Mouse (Mus musculus): ENCODE measurements around the gene Dqx1. TPM values are rescaled to one million over a fixed set of nuclear protein-coding genes. Genes with fewer than 3 reads are reported as not detected.

The Dqx1 gene
- total RNA-seq, 1 experiment, result 3.7 TPM

DNA sequence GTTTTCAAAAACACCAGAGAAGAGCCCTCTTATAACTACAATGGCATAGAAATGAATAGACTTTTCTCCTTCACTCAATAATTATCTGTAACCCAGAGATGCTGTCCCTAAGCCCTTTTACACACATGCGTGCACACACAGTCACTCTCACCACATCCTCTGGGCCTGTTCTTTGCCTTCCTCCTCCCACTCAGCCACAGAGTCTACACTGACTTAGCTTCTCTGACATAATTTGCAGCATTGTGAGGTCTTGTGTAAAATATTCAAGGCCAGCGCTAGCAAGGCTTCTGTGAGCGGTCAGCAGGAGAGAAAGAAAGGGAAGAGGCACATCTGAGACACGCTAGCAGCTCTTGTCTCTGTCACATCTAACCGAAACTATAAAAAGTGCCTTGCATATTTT lies 44.2 kb upstream of the Dqx1 start:
- Histone ChIP-seq H3K9ac (ENCODE audit: insufficient read depth, low read depth, low read length, poor library complexity, severe bottlenecking) (no peak overlapping the region), H3K9me3 (ENCODE audit: control insufficient read depth, insufficient read depth, low read depth, low read length) (peaks cover 11% of the 10 kb centered on the region)
- in situ Hi-C loops (cut with MboI; ENCODE audit: low sequenced_read_pairs in 2 of 2, unreplicated experiment in 2 of 2), result no loop called here

DNA sequence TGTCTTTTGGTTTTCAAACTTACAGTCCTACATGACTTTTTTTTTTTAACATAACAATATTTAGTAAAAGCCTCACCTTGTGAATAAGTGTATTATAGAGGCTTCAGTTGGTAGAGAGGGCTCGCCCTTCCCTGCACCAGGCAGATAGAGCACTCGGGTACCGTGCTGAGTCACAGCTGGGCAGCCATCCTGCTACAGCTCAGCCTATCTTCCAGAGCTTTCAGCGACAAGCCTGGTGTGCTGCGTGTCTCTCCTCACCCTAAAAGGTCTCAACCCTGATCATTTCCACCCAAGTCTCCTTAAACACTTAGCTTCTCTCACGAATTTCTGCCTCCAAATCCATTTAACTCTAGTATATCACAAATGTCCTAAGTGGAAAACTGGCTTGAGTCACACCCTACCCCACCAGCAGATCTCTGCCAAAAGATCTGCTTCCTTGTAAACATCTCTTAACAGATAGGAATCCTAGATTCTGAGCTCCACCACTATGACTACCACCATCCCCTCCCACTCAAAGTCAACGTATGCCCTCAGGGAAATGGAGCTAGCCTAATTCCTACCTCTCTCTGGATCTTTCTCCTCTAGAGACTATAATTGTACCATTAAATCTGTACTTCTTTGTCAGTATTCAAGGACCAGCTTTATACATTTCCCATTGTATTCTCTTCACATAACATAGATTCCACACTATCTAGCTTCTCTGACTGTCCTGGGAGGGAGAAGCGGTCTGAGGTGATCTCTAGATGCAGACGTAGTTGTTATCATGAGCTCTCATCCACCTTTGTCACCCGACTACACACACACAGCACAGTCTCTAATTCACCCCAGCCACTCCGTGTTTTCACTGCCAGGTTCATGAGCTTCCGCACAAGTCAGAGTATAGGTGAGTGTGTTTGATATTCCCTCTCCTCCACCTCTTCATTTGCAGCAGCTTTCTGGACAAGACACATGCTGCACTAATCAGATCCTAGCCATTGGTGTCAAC lies 42.9 kb upstream of the Dqx1 start:
- DNase-seq (ENCODE audit: low read depth, low spot score), result no peak
- TF ChIP-seq ZC3H11A (IDR thresholded peaks at IDR 0.05; ENCODE audit: borderline replicate concordance, low read depth, low read length) (no peak), MAFK (IDR thresholded peaks at IDR 0.05; ENCODE audit: insufficient read depth, low read depth, low read length) (no peak), ZNF384 (IDR thresholded peaks at IDR 0.05; ENCODE audit: low read depth, low read length) (no peak), CHD2 (IDR thresholded peaks at IDR 0.05; ENCODE audit: low read depth, low read length) (no peak), HCFC1 (IDR thresholded peaks at IDR 0.05; ENCODE audit: borderline replicate concordance, insufficient read depth, low read length) (no peak)
- Histone ChIP-seq H3K9ac (ENCODE audit: insufficient read depth, low read depth, low read length, poor library complexity, severe bottlenecking) (no peak overlapping the region), H3K27ac (ENCODE audit: insufficient read depth, low read depth, low read length, poor library complexity, severe bottlenecking) (no peak overlapping the region), H3K9me3 (ENCODE audit: control insufficient read depth, insufficient read depth, low read depth, low read length) (peaks cover 11% of the 10 kb centered on the region), H3K4me1 (ENCODE audit: control insufficient read depth in 2 of 2, insufficient read depth in 2 of 2, low read length in 2 of 2, poor library complexity in 1 of 2) (no peaks in the 10 kb centered on the region), H3K36me3 (ENCODE audit: control insufficient read depth, insufficient read depth, low read length, poor library complexity, severe bottlenecking) (no peaks in the 10 kb centered on the region), H3K4me3 (ENCODE audit: insufficient read depth in 1 of 2, low read depth in 1 of 2, low read length in 2 of 2, poor library complexity in 1 of 2, severe bottlenecking in 1 of 2) (no peak overlapping the region)
- in situ Hi-C loops (cut with MboI; ENCODE audit: low sequenced_read_pairs in 2 of 2, unreplicated experiment in 2 of 2), result no loop called here

More for the DNA sequence above, 44.2 kb upstream of the Dqx1 start:
- H3K4me3 ChIP-seq (ENCODE audit: insufficient read depth in 1 of 2, low read depth in 1 of 2, low read length in 2 of 2, poor library complexity in 1 of 2, severe bottlenecking in 1 of 2), result no peak overlapping the region
- no peaks in the 10 kb centered on the region for H3K36me3 ChIP-seq (ENCODE audit: control insufficient read depth, insufficient read depth, low read length, poor library complexity, severe bottlenecking)
- H3K4me1 ChIP-seq (ENCODE audit: control insufficient read depth in 2 of 2, insufficient read depth in 2 of 2, low read length in 2 of 2, poor library complexity in 1 of 2), result no peaks in the 10 kb centered on the region
- DNase-seq (ENCODE audit: low read depth, low spot score), result no peak
- H3K27ac ChIP-seq (ENCODE audit: insufficient read depth, low read depth, low read length, poor library complexity, severe bottlenecking), result no peak overlapping the region
- no peak for TF ChIP-seq ZNF384 (IDR thresholded peaks at IDR 0.05; ENCODE audit: low read depth, low read length)
- no peak for TF ChIP-seq MAFK (IDR thresholded peaks at IDR 0.05; ENCODE audit: insufficient read depth, low read depth, low read length)
- TF ChIP-seq CHD2 (IDR thresholded peaks at IDR 0.05; ENCODE audit: low read depth, low read length), result no peak
- no peak for TF ChIP-seq ZC3H11A (IDR thresholded peaks at IDR 0.05; ENCODE audit: borderline replicate concordance, low read depth, low read length)
- no peak for TF ChIP-seq HCFC1 (IDR thresholded peaks at IDR 0.05; ENCODE audit: borderline replicate concordance, insufficient read depth, low read length)

DNA sequence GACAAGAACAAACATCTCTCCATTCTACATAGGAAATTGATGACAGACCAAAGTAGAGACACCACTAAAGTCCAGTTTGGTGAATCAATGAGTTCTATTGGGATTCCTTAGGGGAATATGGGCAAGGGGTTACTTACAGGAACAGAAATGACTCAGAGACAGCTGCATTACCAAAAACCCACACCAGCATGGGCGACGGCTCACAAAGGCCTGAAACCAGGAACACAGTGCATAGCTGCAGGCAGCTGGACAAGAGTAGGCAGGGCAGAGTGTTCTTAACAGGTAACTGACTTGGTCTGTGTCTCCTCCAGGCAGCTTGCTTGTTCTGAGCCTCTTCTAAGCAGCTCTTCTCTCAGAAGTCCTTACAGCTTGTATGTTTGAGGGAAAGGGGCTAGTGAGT lies 41.9 kb upstream of the Dqx1 start:
- Histone ChIP-seq H3K4me1 (ENCODE audit: control insufficient read depth in 2 of 2, insufficient read depth in 2 of 2, low read length in 2 of 2, poor library complexity in 1 of 2) (no peaks in the 10 kb centered on the region), H3K27ac (ENCODE audit: insufficient read depth, low read depth, low read length, poor library complexity, severe bottlenecking) (no peak overlapping the region), H3K9me3 (ENCODE audit: control insufficient read depth, insufficient read depth, low read depth, low read length) (peaks cover 11% of the 10 kb centered on the region), H3K4me3 (ENCODE audit: insufficient read depth in 1 of 2, low read depth in 1 of 2, low read length in 2 of 2, poor library complexity in 1 of 2, severe bottlenecking in 1 of 2) (no peak overlapping the region), H3K36me3 (ENCODE audit: control insufficient read depth, insufficient read depth, low read length, poor library complexity, severe bottlenecking) (no peaks in the 10 kb centered on the region), H3K9ac (ENCODE audit: insufficient read depth, low read depth, low read length, poor library complexity, severe bottlenecking) (no peak overlapping the region)
- in situ Hi-C loops (cut with MboI; ENCODE audit: low sequenced_read_pairs in 2 of 2, unreplicated experiment in 2 of 2), result no loop called here
- TF ChIP-seq CHD2 (IDR thresholded peaks at IDR 0.05; ENCODE audit: low read depth, low read length) (no peak), ZC3H11A (IDR thresholded peaks at IDR 0.05; ENCODE audit: borderline replicate concordance, low read depth, low read length) (no peak), ZNF384 (IDR thresholded peaks at IDR 0.05; ENCODE audit: low read depth, low read length) (no peak), MAFK (IDR thresholded peaks at IDR 0.05; ENCODE audit: insufficient read depth, low read depth, low read length) (no peak)
- DNase-seq (ENCODE audit: low read depth, low spot score), result no peak

DNA sequence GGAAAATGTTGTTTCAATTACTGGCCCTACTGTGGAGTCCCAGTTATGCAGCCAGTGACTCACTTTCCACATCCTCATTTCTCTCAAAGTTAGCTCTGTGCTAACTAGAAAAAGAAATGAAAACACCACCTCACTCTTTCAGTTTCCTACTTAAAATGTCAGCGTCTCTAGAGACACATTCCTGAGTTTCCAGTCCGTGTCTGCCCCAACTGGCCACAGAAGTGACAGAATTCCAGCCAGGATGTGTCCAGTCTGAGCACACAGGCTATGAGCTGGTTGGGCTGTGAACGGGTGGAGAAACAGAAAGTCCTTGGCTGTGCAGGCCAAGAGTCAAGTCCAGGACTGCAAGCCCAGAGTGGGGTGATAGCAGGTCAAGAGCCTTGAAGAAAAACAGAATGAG lies 40.5 kb upstream of the Dqx1 start:
- in situ Hi-C loops (cut with MboI; ENCODE audit: low sequenced_read_pairs in 2 of 2, unreplicated experiment in 2 of 2), result no loop called here
- Histone ChIP-seq H3K27ac (ENCODE audit: insufficient read depth, low read depth, low read length, poor library complexity, severe bottlenecking) (no peak overlapping the region), H3K9ac (ENCODE audit: insufficient read depth, low read depth, low read length, poor library complexity, severe bottlenecking) (no peak overlapping the region), H3K4me1 (ENCODE audit: control insufficient read depth in 2 of 2, insufficient read depth in 2 of 2, low read length in 2 of 2, poor library complexity in 1 of 2) (no peaks in the 10 kb centered on the region), H3K36me3 (ENCODE audit: control insufficient read depth, insufficient read depth, low read length, poor library complexity, severe bottlenecking) (no peaks in the 10 kb centered on the region), H3K9me3 (ENCODE audit: control insufficient read depth, insufficient read depth, low read depth, low read length) (peaks cover 3% of the 10 kb centered on the region; the same call in 1 of the 2 replicates), H3K4me3 (ENCODE audit: insufficient read depth in 1 of 2, low read depth in 1 of 2, low read length in 2 of 2, poor library complexity in 1 of 2, severe bottlenecking in 1 of 2) (no peak overlapping the region)
- DNase-seq (ENCODE audit: low read depth, low spot score), result no peak
- TF ChIP-seq CHD2 (IDR thresholded peaks at IDR 0.05; ENCODE audit: low read depth, low read length) (no peak), ZNF384 (IDR thresholded peaks at IDR 0.05; ENCODE audit: low read depth, low read length) (no peak), MAFK (IDR thresholded peaks at IDR 0.05; ENCODE audit: insufficient read depth, low read depth, low read length) (no peak), ZC3H11A (IDR thresholded peaks at IDR 0.05; ENCODE audit: borderline replicate concordance, low read depth, low read length) (no peak), HCFC1 (IDR thresholded peaks at IDR 0.05; ENCODE audit: borderline replicate concordance, insufficient read depth, low read length) (no peak)

Data from ES-E14 (cell line).